Mouse (Mus musculus): Measurements from ENCODE around the gene Dazap1.
A peak's percentile ranks its signal among the peaks of the same experiment; 100 is the strongest.

DNA sequence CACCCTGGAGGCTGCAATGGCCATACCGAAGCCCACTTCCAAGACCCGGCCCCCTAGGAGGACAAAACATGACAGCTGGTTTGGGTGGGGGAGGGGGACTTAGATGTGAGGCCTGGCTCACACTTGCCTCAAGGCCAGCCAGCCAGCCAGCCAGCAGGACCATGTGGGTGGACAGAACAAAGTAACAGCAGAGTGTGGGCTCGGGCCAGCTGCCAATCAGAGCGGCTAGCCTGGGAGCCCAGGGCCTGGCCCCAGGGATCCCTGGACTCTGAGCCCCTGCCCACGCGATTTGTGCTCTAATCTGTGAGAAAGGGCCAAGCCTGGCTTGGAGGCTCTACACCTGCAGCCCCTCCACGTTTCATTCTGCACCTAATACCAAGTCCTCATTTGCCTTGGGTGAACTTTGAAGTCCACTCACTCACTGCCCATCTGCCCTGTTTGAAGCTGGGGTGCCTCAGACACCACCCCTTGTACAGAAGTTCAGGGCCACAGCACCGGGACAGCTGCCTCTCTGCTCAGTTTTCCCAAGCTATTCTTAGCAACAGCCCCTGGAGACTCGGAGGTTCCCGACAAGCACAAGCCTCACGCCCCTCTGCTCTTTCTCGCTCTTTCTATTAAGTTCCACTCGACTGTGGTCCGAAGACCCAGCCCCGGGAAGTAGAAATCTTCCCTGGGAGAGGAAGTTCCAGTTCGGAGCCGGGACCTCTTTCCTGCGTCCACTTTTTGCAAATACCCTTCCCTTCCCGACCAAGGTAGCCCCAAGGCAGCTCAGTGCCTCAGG lies 1.2 kb upstream of the Dazap1 start:
- TF ChIP-seq CTCF (IDR thresholded peaks at IDR 0.05; ENCODE audit: low read depth, low read length), result no peak
- 0 out of 2 replicates have a peak, but pooled peaks have one; percentile 18 for TF ChIP-seq POLR2A (IDR thresholded peaks at IDR 0.05; ENCODE audit: extremely low read depth, insufficient read depth, low read length)

Measured in liver, adult 2 months (tissue).